Mouse (Mus musculus): ENCODE data around the gene Rhbdd1. TPM values are rescaled to one million over a fixed set of nuclear protein-coding genes. Genes with fewer than 3 reads are reported as not detected.

Gene Rhbdd1
- polyA plus RNA-seq, 1 experiment from 2014 or later = 5.9 TPM

- TF ChIP-seq EP300 (IDR thresholded peaks at IDR 0.05; ENCODE audit: low read depth) = no peak
- TF ChIP-seq CTCF (IDR thresholded peaks at IDR 0.05; ENCODE audit: low read depth) = no peak
- H3K9ac ChIP-seq (replicated peaks) = no peak overlapping the region
- 68% methylated on average over 4 of the region's 4 CpGs for WGBS (ENCODE audit: insufficient replicate concordance)
- H3K27ac ChIP-seq (ENCODE audit: low read depth) = no peak overlapping the region
- H3K4me1 ChIP-seq (ENCODE audit: insufficient read depth) = no peaks in the 10 kb centered on the region
- no peak for DNase-seq
- no peak overlapping the region for H3K4me2 ChIP-seq (ENCODE audit: low read depth, low read length)
- ATAC-seq = no peak
- no peak overlapping the region for H3K4me3 ChIP-seq (ENCODE audit: low read depth, low read length)
- no peaks in the 10 kb centered on the region for H3K9me3 ChIP-seq (ENCODE audit: low read length)
- no peaks in the 10 kb centered on the region for H3K27me3 ChIP-seq (ENCODE audit: insufficient read depth, low read length)
- H3K36me3 ChIP-seq (replicated peaks; ENCODE audit: insufficient read depth, low read length) = no peaks in the 10 kb centered on the region
Measured at GRCm38 (mm10) chr1:82324131-82324785, 8.0 kb downstream of the Rhbdd1 start.

- no peaks in the 10 kb centered on the region for H3K27me3 ChIP-seq (ENCODE audit: insufficient read depth, low read length)
- no peak overlapping the region for H3K4me2 ChIP-seq (ENCODE audit: low read depth, low read length)
- no peak overlapping the region for H3K4me3 ChIP-seq (ENCODE audit: low read depth, low read length)
- H3K9me3 ChIP-seq (ENCODE audit: low read length) = no peaks in the 10 kb centered on the region
- ATAC-seq (no peak), DNase-seq (no peak)
- 90% methylated on average over 5 of the region's 5 CpGs for WGBS (ENCODE audit: insufficient replicate concordance)
- no peak overlapping the region for H3K27ac ChIP-seq (ENCODE audit: low read depth)
- H3K36me3 ChIP-seq (replicated peaks; ENCODE audit: insufficient read depth, low read length) = no peaks in the 10 kb centered on the region
- no peak overlapping the region for H3K9ac ChIP-seq (replicated peaks)
- TF ChIP-seq CTCF (IDR thresholded peaks at IDR 0.05; ENCODE audit: low read depth) = no peak
- no peaks in the 10 kb centered on the region for H3K4me1 ChIP-seq (ENCODE audit: insufficient read depth)
Measured at GRCm38 (mm10) chr1:82326120-82326519, 9.9 kb downstream of the Rhbdd1 start.

- 83% methylated on average over 7 of the region's 7 CpGs for WGBS (ENCODE audit: insufficient replicate concordance)
- DNase-seq = no peak
- ATAC-seq = no peak
- Histone ChIP-seq H3K4me1 (ENCODE audit: insufficient read depth) (no peaks in the 10 kb centered on the region), H3K4me2 (ENCODE audit: low read depth, low read length) (no peak overlapping the region), H3K27ac (ENCODE audit: low read depth) (no peak overlapping the region), H3K9ac (replicated peaks) (no peak overlapping the region), H3K27me3 (ENCODE audit: insufficient read depth, low read length) (no peaks in the 10 kb centered on the region), H3K4me3 (ENCODE audit: low read depth, low read length) (no peak overlapping the region), H3K9me3 (ENCODE audit: low read length) (no peaks in the 10 kb centered on the region), H3K36me3 (replicated peaks; ENCODE audit: insufficient read depth, low read length) (no peaks in the 10 kb centered on the region)
- TF ChIP-seq CTCF (IDR thresholded peaks at IDR 0.05; ENCODE audit: low read depth) (no peak), EP300 (IDR thresholded peaks at IDR 0.05; ENCODE audit: low read depth) (no peak)
Measured at GRCm38 (mm10) chr1:82328033-82328775, 12.0 kb downstream of the Rhbdd1 start.

GRCm38 (mm10) chr1:82329237-82329953 lies 13.1 kb downstream of the Rhbdd1 start:
- Histone ChIP-seq H3K4me3 (ENCODE audit: low read depth, low read length) (no peak overlapping the region), H3K27me3 (ENCODE audit: insufficient read depth, low read length) (no peaks in the 10 kb centered on the region), H3K4me2 (ENCODE audit: low read depth, low read length) (no peak overlapping the region), H3K27ac (ENCODE audit: low read depth) (no peak overlapping the region), H3K36me3 (replicated peaks; ENCODE audit: insufficient read depth, low read length) (no peaks in the 10 kb centered on the region), H3K9me3 (ENCODE audit: low read length) (no peaks in the 10 kb centered on the region), H3K9ac (replicated peaks) (no peak overlapping the region), H3K4me1 (ENCODE audit: insufficient read depth) (no peaks in the 10 kb centered on the region)
- TF ChIP-seq EP300 (IDR thresholded peaks at IDR 0.05; ENCODE audit: low read depth) (no peak), CTCF (IDR thresholded peaks at IDR 0.05; ENCODE audit: low read depth) (no peak)
- ATAC-seq (no peak), DNase-seq (no peak)
- WGBS (ENCODE audit: insufficient replicate concordance) = 84% methylated on average over 4 of the region's 4 CpGs

- no peaks in the 10 kb centered on the region for H3K36me3 ChIP-seq (replicated peaks; ENCODE audit: insufficient read depth, low read length)
- H3K27me3 ChIP-seq (ENCODE audit: insufficient read depth, low read length) = no peaks in the 10 kb centered on the region
- no peak overlapping the region for H3K4me3 ChIP-seq (ENCODE audit: low read depth, low read length)
- no peak overlapping the region for H3K9ac ChIP-seq (replicated peaks)
- ATAC-seq (no peak), DNase-seq (no peak)
- no peak overlapping the region for H3K4me2 ChIP-seq (ENCODE audit: low read depth, low read length)
- H3K4me1 ChIP-seq (ENCODE audit: insufficient read depth) = no peaks in the 10 kb centered on the region
- no peaks in the 10 kb centered on the region for H3K9me3 ChIP-seq (ENCODE audit: low read length)
- no peak overlapping the region for H3K27ac ChIP-seq (ENCODE audit: low read depth)
- no peak for TF ChIP-seq EP300 (IDR thresholded peaks at IDR 0.05; ENCODE audit: low read depth)
- no peak for TF ChIP-seq CTCF (IDR thresholded peaks at IDR 0.05; ENCODE audit: low read depth)
Measured at GRCm38 (mm10) chr1:82329954-82330247, 13.6 kb downstream of the Rhbdd1 start.

- Histone ChIP-seq H3K27me3 (ENCODE audit: insufficient read depth, low read length) (no peaks in the 10 kb centered on the region), H3K4me3 (ENCODE audit: low read depth, low read length) (no peak overlapping the region), H3K9ac (replicated peaks) (no peak overlapping the region), H3K4me2 (ENCODE audit: low read depth, low read length) (no peak overlapping the region), H3K27ac (ENCODE audit: low read depth) (no peak overlapping the region), H3K36me3 (replicated peaks; ENCODE audit: insufficient read depth, low read length) (no peaks in the 10 kb centered on the region), H3K4me1 (ENCODE audit: insufficient read depth) (no peaks in the 10 kb centered on the region), H3K9me3 (ENCODE audit: low read length) (no peaks in the 10 kb centered on the region)
- TF ChIP-seq CTCF (IDR thresholded peaks at IDR 0.05; ENCODE audit: low read depth) (no peak), EP300 (IDR thresholded peaks at IDR 0.05; ENCODE audit: low read depth) (no peak)
- DNase-seq (no peak), ATAC-seq (no peak)
- WGBS (ENCODE audit: insufficient replicate concordance) = 79% methylated on average over 3 of the region's 3 CpGs
Measured at GRCm38 (mm10) chr1:82334506-82334905, 18.3 kb downstream of the Rhbdd1 start.
